In genomic region chr6:97918051-97918450, GRCm38 (mm10) we compare ENCODE assay signal across 20 mouse cellular contexts.
DNase-seq lines count a peak whose midpoint lies in the region; ATAC-seq and TF ChIP-seq lines count a peak whose summit lies in the region.
"Had no signal": no experiment of that assay in that cellular context is flagged by ENCODE, and none has a peak within 500 bp of the region (broad histone marks: within the 10 kb centered on the region; RNA-seq: fewer than 3 reads in every experiment).

No protein-coding gene starts in this region.

- peak overlapping the region; percentile 15; the same call in 1 of the 2 replicates for H3K27ac ChIP-seq in kidney, adult 2 months (ENCODE audit: insufficient read depth, low read depth, low read length)
- peak overlapping the region; percentile 97 for H3K27ac ChIP-seq in heart, embryonic 16.5 days (ENCODE audit: low read length)
- no peak overlapping the region for H3K27ac ChIP-seq in midbrain, postnatal 0 days (ENCODE audit: low read depth, low read length)
- H3K27ac ChIP-seq: liver, embryonic 15.5 days; macrophage had no signal

- no peaks in the 10 kb centered on the region for H3K27me3 ChIP-seq in kidney, adult 2 months (replicated peaks; ENCODE audit: control insufficient read depth, insufficient read depth, low read length)
- no peaks in the 10 kb centered on the region for H3K27me3 ChIP-seq in heart, embryonic 16.5 days (ENCODE audit: control insufficient read depth, insufficient read depth, low read length)
- H3K27me3 ChIP-seq in midbrain, postnatal 0 days (ENCODE audit: insufficient read depth, low read length) = no peaks in the 10 kb centered on the region
- H3K27me3 ChIP-seq: CH12.LX; liver, embryonic 15.5 days had no signal

- H3K4me3 ChIP-seq in kidney, adult 2 months (ENCODE audit: insufficient read depth, low read depth, low read length) = no peak overlapping the region
- no peak overlapping the region for H3K4me3 ChIP-seq in heart, embryonic 16.5 days (ENCODE audit: low read length)
- H3K4me3 ChIP-seq in midbrain, postnatal 0 days (ENCODE audit: low read depth, low read length) = no peak overlapping the region
- H3K4me3 ChIP-seq: erythroblast, embryonic 14.5 days; liver, embryonic 15.5 days had no signal

- H3K9ac ChIP-seq in heart, embryonic 16.5 days (ENCODE audit: low read length) = peak overlapping the region; percentile 56; the same call in 1 of the 2 replicates
- no peak overlapping the region for H3K9ac ChIP-seq in midbrain, postnatal 0 days (replicated peaks; ENCODE audit: low read length, poor library complexity, severe bottlenecking)
- H3K9ac ChIP-seq: liver, embryonic 15.5 days had no signal

- ATAC-seq in heart, embryonic 16.5 days (replicated peaks; ENCODE audit: extremely low read depth, insufficient read depth, low FRiP score) = peak; percentile 87
- ATAC-seq in midbrain, postnatal 0 days (ENCODE audit: low FRiP score) = no peak
- ATAC-seq: forebrain, embryonic 14.5 days had no signal

- H3K4me2 ChIP-seq in heart, embryonic 16.5 days (ENCODE audit: low read depth, low read length) = peak overlapping the region; percentile 42
- H3K4me2 ChIP-seq in midbrain, postnatal 0 days (ENCODE audit: low read depth, low read length, poor library complexity, severe bottlenecking) = no peak overlapping the region
- H3K4me2 ChIP-seq: liver, embryonic 15.5 days had no signal

- 61% methylated on average over 4 of the region's 4 CpGs for WGBS in kidney, adult 2 months
- 20% methylated on average over 4 of the region's 4 CpGs for WGBS in heart, embryonic 16.5 days
- 41% methylated on average over 4 of the region's 4 CpGs for WGBS in midbrain, postnatal 0 days

- no peak for TF ChIP-seq CTCF in kidney, adult 2 months (conservative IDR thresholded peaks at IDR 0.05; ENCODE audit: insufficient read depth, insufficient read length, low read depth, low read length)
- no peak for TF ChIP-seq CTCF in midbrain, postnatal 0 days (IDR thresholded peaks at IDR 0.05)

- H3K4me1 ChIP-seq in kidney, adult 2 months (ENCODE audit: control insufficient read depth, insufficient read depth, low read length) = peaks cover 32% of the 10 kb centered on the region
- H3K4me1 ChIP-seq in heart, embryonic 16.5 days (ENCODE audit: control insufficient read depth, insufficient read depth, low read length) = peaks cover 45% of the 10 kb centered on the region
- no peaks in the 10 kb centered on the region for H3K4me1 ChIP-seq in midbrain, postnatal 0 days (ENCODE audit: insufficient read depth, low read length)
- H3K4me1 ChIP-seq: liver, embryonic 15.5 days had no signal

- H3K9me3 ChIP-seq in heart, embryonic 16.5 days (replicated peaks; ENCODE audit: control insufficient read depth, low read length) = no peaks in the 10 kb centered on the region
- no peaks in the 10 kb centered on the region for H3K9me3 ChIP-seq in midbrain, postnatal 0 days (ENCODE audit: low read length)
- H3K9me3 ChIP-seq: liver, embryonic 15.5 days had no signal

- no peak for TF ChIP-seq POLR2A in kidney, adult 2 months (IDR thresholded peaks at IDR 0.05; ENCODE audit: low read depth, low read length)

- H3K36me3 ChIP-seq in kidney, adult 2 months (ENCODE audit: control insufficient read depth, insufficient read depth, low read length) = no peaks in the 10 kb centered on the region
- no peaks in the 10 kb centered on the region for H3K36me3 ChIP-seq in heart, embryonic 16.5 days (ENCODE audit: control insufficient read depth, insufficient read depth)
- H3K36me3 ChIP-seq in midbrain, postnatal 0 days (ENCODE audit: insufficient read depth, low read length) = no peaks in the 10 kb centered on the region
- H3K36me3 ChIP-seq: liver, embryonic 15.5 days had no signal

- no peak for DNase-seq in kidney, adult 2 months
- DNase-seq in kidney, postnatal 14 days = no peak
- DNase-seq in adipocyte (ENCODE audit: low spot score) = peak; percentile 8
- peak; percentile 45 for DNase-seq in heart, adult 8-10 months (ENCODE audit: low spot score)
- DNase-seq in embryo, embryonic 11 days = no peak
- DNase-seq in adrenal gland, postnatal 4 days (ENCODE audit: low spot score in 2 of 2) = no peak
- no peak for DNase-seq in midbrain, postnatal 0 days (ENCODE audit: low spot score)
- DNase-seq: adrenal gland, adult 2 months; cerebellum, adult 11 months; cerebellum, postnatal 36 days; kidney, postnatal 10 days; layer of hippocampus, adult 9-11 months; midbrain, embryonic 14.5 days; thymus, postnatal 4 days had no signal

Comparison
In these comparisons a context has a peak if more than half of its experiments do, and no peak if none do; other contexts are left out.
1. DNase-seq: peak in adipocyte (single experiment) and heart, adult 8-10 months (single experiment); none in kidney, adult 2 months (single experiment), kidney, postnatal 14 days (single experiment), embryo, embryonic 11 days (single experiment), adrenal gland, postnatal 4 days (0 of 2) and midbrain, postnatal 0 days (single experiment).